Mouse (Mus musculus) frontal cortex, adult 2 months (tissue): ENCODE measurements at regions not wholly inside any gene's neighbourhood (a gene's known extent, or its start where the extent isn't known, plus 50 kb on each side); places are given as distances from the start of the nearest gene placed in this dataset.
"Not testable (repeated sequence)": the region's sequence is repeated elsewhere in the genome, so short reads cannot be mapped to it uniquely, and the experiment has no call there.

Experiments used
- DNase-seq, 2 experiments: peaks; one replicate each; pipeline ENCODE4 v3.0.0; 2022; ENCODE audit warnings: low spot score in 1 of 2; ENCODE audit errors: extremely low spot score in 1 of 2

GRCm38 (mm10) chr17:91236653-91237052, 143.8 kb upstream of the Nrxn1 start:
- DNase-seq: not testable (repeated sequence)

- no peak for DNase-seq
Observed at GRCm38 (mm10) chr17:91226378-91226777, 133.5 kb upstream of the Nrxn1 start.

DNA sequence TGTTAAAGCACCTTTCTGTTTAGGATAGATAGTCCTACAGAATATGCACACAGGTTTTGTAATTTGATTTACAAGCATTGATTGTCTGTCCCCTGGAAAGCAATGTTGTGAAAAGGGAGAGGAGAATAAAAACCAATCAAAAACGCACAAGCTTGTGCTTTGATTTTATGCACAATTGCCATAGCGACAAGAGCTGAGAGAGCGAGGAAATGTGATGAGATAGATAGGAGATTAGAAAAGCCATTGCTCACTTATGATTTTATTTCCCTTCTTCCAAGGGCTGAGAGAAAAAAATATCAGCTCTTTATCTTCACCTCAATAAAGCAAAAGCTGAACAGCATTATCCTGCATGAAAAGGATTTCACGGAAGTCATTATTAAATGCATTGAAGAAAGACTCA, 133.0 kb upstream of the Nrxn1 start:
- no peak for DNase-seq

GRCm38 (mm10) chr17:91216429-91216828, 123.6 kb upstream of the Nrxn1 start:
- peak in 1 of 2 experiments; percentile 19 for DNase-seq

DNA sequence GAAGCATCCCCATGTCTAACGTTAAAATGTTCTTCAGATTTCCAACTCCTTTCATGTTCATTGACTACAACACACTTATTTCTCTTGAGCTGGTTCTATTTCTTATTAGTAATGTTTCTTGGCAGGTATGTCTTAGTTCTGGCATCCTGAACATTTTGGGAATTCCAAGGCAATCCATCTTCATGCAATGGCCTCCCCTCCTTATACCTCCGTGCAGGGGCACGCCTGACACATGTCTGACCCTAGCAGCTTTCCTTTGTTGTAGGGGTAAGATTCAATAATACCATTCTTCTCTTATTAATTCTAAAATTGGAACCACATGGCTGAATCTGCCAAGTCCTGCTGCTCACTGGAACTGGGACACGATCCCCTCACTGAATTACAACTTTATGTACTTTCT, 89.7 kb upstream of the Nrxn1 start:
- DNase-seq: no peak

DNA sequence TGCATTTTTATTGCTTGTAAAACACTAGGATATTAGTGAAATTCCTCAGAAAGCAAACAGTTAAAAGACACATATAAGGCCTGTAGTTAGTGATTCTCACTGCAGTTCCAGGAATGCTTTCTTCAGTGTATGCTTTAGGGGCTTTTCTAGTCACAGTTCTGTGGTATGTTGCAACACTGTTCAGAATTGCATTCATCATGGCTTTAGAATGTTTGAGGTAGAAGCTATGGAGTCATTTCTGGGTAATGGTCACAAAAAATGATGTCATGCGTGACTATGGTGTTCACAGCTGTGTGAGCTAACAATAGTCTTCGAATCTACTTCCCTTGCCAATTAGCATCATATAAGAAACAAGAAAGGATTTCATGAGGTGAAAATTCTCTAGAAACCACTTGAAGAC, 69.0 kb upstream of the Nrxn1 start:
- no peak for DNase-seq
